Mouse (Mus musculus) embryonic fibroblast, embryonic 13.5 days (primary cell): ENCODE data around the gene Dgke.

Experiments
- CTCF ChIP-seq: IDR thresholded peaks from 2 replicates; pipeline ENCODE4 v1.5.1; 2011; ENCODE audit warnings: mild to moderate bottlenecking, control low read depth, low read length, moderate library complexity, borderline replicate concordance; ENCODE audit not compliant: insufficient read depth
- POLR2A ChIP-seq: IDR thresholded peaks from 2 replicates; pipeline ENCODE4 v1.6.1; 2011; ENCODE audit warnings: low read depth, mild to moderate bottlenecking, control low read depth, low read length, moderate library complexity

DNA sequence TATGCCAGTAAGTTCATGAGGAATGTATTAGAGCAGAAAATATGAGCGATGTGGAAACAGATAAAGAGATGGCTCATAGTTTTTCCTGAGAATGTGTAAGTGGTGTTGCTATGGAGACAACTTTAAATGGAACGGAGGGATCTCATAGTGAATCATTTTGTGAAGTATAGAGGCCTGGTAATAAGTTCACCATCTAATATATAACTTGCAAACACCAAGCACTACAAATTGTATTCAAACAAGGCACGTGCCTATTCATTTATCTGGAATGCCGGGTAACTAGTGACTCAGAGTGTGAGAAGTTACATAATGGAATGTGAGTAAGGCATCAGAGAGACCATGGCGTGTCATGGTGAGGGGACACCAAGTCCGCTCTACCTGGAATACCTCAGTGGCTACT lies 28.2 kb downstream of the Dgke start:
- TF ChIP-seq POLR2A (no peak), CTCF (no peak)
